Mouse (Mus musculus) testis, adult 2 months (tissue): ENCODE results near the gene Shb. TPM values are rescaled to one million over a fixed set of nuclear protein-coding genes. Genes with fewer than 3 reads are reported as not detected.
"Not testable (repeated sequence)": the region's sequence is repeated elsewhere in the genome, so short reads cannot be mapped to it uniquely, and the experiment has no call there.

Source experiments
- H3K27ac ChIP-seq: fragments of 200-500 bp; 2 replicates; pipeline ENCODE4 v1.5.1; 2012; ENCODE audit warnings: low read depth, low read length; ENCODE audit not compliant: control insufficient read depth, insufficient read depth
- H3K27me3 ChIP-seq: fragments of 200-500 bp; 2 replicates; pipeline ENCODE4 v1.6.1; 2012; ENCODE audit warnings: mild to moderate bottlenecking, low read length, moderate library complexity; ENCODE audit not compliant: control insufficient read depth, insufficient read depth
- H3K36me3 ChIP-seq: fragments of 200-500 bp; 2 replicates; pipeline ENCODE4 v1.6.1; 2012; ENCODE audit warnings: mild to moderate bottlenecking, low read length; ENCODE audit not compliant: control insufficient read depth, insufficient read depth
- H3K4me1 ChIP-seq: fragments of 200-500 bp; 2 replicates; pipeline ENCODE4 v1.6.1; 2012; ENCODE audit warnings: low read length; ENCODE audit not compliant: control insufficient read depth, insufficient read depth
- H3K4me3 ChIP-seq: fragments of 200-500 bp; 2 replicates; pipeline ENCODE4 v1.5.1; 2012; ENCODE audit warnings: low read depth, mild to moderate bottlenecking, low read length, moderate library complexity, mixed read lengths; ENCODE audit not compliant: control insufficient read depth
- CTCF ChIP-seq: fragments of 200-500 bp; IDR thresholded peaks from 2 replicates; pipeline ENCODE4 v1.5.1; 2012; ENCODE audit warnings: low read depth, mild to moderate bottlenecking, inconsistent platforms, low read length, moderate library complexity; ENCODE audit not compliant: control insufficient read depth, insufficient read depth, insufficient replicate concordance
- POLR2A ChIP-seq: fragments of 200-500 bp; IDR thresholded peaks from 2 replicates; pipeline ENCODE4 v1.6.1; 2012; ENCODE audit warnings: low read depth, mild to moderate bottlenecking, inconsistent platforms, low read length, moderate library complexity; ENCODE audit not compliant: control insufficient read depth
- polyA plus RNA-seq: library from polyadenylated mRNA; depleted of rRNA; stranded (reverse); fragments of >200 nt; gene quantifications from 2 replicates; pipeline ENCODE4 v1.2.3, GENCODE M21; 2012; rRNA removed

Gene Shb
- polyA plus RNA-seq, 1 experiment, result 7.3 TPM

DNA sequence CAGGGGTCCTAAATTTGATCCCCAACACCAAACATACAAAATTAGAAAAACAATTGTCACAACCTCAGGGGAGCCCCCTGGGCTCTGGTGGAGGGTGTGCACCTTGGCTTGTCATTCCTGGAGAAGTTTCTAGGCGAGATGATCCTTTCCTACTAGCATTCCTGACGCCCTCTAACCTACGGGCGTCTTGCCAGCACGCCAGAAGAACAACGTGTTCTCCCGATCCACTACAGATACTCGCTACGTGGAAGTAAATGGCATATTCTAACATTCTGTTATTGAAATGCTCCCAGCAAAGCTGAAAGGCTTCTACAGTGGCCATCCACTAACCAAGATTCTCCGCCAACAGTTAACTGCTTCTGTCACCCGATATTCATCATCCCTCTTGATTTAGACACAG lies 139.7 kb downstream of the Shb start:
- Histone ChIP-seq H3K36me3 (no peaks in the 10 kb centered on the region), H3K27ac (no peak overlapping the region), H3K27me3 (no peaks in the 10 kb centered on the region), H3K4me1 (no peaks in the 10 kb centered on the region), H3K4me3 (no peak overlapping the region)
- TF ChIP-seq POLR2A (no peak), CTCF (no peak)

DNA sequence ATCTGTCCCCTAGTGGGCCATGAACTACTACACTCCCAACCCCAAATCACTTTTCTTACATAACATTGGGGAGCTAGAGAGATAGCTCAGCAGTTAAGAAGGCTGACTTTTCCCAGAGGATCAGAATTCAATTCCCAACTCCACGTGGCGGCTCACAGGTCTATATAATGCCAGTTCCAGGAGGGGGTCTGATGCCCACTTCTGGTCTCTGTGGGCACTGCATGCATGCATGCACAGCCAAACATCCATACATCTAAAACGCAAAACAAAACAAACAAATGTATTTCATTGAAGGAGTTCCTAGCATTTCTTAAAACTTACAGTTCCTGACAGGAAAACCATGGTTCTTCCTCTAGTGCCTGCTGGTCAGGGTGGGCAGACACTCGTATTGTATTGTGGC lies 140.2 kb downstream of the Shb start:
- no peaks in the 10 kb centered on the region for H3K27me3 ChIP-seq
- no peaks in the 10 kb centered on the region for H3K4me1 ChIP-seq
- no peak overlapping the region for H3K27ac ChIP-seq
- no peak for TF ChIP-seq CTCF
- no peak for TF ChIP-seq POLR2A
- no peaks in the 10 kb centered on the region for H3K36me3 ChIP-seq
- H3K4me3 ChIP-seq, result no peak overlapping the region

DNA sequence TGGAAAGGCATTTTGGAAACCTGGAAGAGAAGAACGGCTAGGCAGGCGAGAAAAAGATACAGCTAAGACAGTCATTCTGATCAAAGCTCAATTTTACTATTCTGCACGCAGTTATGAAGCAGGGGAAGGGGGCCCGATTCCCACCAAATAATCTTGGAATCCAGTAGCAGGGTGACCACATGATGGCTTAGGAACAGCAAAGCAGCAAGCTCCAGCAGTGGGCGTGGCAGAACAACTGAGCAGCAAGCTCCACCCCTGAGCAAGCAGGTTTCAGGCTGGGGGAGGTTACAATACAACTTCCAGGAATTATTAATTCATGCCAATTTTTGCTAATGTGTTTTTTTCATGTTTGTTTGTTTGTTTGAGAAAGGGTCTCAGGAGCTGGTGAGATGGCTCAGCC lies 145.0 kb downstream of the Shb start:
- not testable (repeated sequence) for H3K4me1 ChIP-seq, H3K4me3 ChIP-seq, H3K27ac ChIP-seq, H3K27me3 ChIP-seq, H3K36me3 ChIP-seq

DNA sequence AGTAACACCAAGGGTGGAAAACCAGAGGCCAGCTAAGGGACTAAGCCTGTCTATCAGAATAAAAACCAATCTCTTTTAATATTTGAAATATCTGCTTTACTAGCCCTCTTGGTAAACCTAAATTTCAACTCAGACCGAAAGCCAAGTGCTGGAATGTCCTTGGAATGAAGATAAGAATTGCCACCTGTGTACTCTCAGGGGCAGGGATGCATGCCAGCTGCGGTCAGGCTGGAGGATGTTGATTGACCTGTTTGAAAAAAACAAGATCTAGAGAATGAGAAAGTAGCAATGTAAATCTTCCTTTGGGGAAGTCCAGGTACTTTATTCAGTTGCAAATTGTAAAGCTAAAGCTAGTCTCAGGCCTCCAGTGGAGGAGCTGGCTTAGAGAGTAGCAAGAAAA lies 150.1 kb downstream of the Shb start:
- not testable (repeated sequence) for H3K27me3 ChIP-seq, H3K4me1 ChIP-seq, H3K4me3 ChIP-seq, H3K36me3 ChIP-seq, H3K27ac ChIP-seq

DNA sequence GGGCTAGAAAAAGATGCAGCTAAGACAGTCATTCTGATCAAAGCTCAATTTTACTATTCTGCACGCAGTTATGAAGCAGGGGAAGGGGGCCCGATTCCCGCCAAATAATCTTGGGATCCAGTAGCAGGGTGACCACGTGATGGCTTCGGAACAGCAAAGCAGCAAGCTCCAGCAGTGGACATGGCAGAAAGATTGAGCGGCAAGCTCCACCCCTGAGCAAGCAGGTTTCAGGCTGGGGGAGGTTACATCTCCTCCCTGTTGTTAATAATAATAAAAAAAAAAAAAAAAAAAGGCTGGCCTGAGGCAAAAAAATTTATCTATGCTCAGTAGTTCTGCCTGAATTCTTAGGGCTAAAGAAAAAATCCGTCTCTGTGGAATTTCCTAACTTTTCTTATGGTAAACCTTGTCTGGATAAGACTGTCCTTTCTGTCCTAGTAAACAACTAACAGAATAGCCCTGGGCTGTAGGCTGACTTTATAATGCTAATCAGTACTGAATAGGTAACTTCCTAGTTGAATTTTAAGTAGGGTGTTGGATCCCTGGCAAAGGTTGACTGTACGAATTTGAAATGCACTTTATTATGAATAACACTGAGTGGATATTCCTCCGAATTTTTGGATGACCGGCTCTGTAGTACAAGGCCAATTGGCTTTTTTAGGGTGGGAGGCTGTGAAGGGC lies 151.2 kb downstream of the Shb start:
- H3K4me1 ChIP-seq, H3K27ac ChIP-seq, H3K36me3 ChIP-seq, H3K27me3 ChIP-seq, H3K4me3 ChIP-seq: not testable (repeated sequence)

DNA sequence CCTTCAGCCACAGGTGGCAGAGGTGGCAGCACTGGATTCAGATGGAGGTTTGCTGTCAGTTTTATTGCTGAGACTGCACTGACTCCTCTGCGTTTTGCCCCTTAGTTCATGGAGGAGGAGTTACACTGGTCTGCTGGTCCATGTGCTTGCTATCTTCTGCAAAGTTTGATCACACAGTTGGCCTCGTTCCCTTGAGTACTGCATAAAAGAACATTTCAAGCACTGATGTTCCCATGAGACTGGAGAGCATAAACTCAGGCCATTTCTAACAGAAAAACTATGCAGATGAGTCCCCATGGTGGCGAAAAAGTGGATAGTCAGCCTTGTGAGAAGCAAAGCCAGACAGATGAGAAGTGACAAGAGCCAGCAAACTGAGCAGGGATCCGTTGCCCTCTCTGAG lies 155.7 kb downstream of the Shb start:
- Histone ChIP-seq H3K27me3 (no peaks in the 10 kb centered on the region), H3K36me3 (no peaks in the 10 kb centered on the region; the same call in 1 of the 2 replicates), H3K27ac (no peak overlapping the region), H3K4me3 (no peak overlapping the region), H3K4me1 (no peaks in the 10 kb centered on the region)
- TF ChIP-seq CTCF (no peak), POLR2A (no peak)

DNA sequence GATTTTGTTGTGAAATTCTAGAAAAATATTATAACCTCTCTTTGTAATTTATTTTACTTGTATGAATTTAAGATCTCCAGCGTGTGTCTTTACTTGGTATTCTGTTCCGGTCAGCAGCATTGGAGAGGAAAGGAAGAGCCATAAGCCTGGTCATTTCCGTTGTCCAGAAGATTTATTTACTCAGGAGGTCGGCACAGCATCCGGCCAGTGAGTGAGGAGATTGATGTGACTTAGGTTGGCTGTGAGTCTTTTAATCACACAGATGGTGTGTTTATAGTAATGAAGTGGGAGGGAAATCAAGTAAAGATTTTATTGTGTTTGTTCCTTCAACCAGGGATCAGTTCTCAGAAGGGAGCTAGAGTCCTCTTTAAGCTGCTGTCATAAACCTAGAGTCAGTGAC lies 157.4 kb downstream of the Shb start:
- H3K27ac ChIP-seq, result no peak overlapping the region
- H3K4me1 ChIP-seq, result no peaks in the 10 kb centered on the region
- H3K36me3 ChIP-seq, result no peaks in the 10 kb centered on the region; the same call in 1 of the 2 replicates
- TF ChIP-seq CTCF, result no peak
- no peak overlapping the region for H3K4me3 ChIP-seq
- H3K27me3 ChIP-seq, result no peaks in the 10 kb centered on the region

Other genes with a start within 250 kb of the Shb start
- gene Trmt10b, start 235.3 kb downstream of the Shb start, polyA plus RNA-seq, result 6.5 and 8.3 TPM in 2 replicates
- gene Dcaf10, start 190.4 kb downstream of the Shb start, polyA plus RNA-seq, result 17.8 and 21.7 TPM in 2 replicates
- gene Exosc3, start 189.7 kb downstream of the Shb start, polyA plus RNA-seq, result 39.5 and 40.7 TPM in 2 replicates
- gene Slc25a51, start 123.7 kb downstream of the Shb start, polyA plus RNA-seq, result 12.6 TPM in 2 replicates